Mouse (Mus musculus) right cerebral cortex, postnatal 25 days (tissue): ENCODE results near the gene Hivep3.
A peak's percentile ranks its signal among the peaks of the same experiment; 100 is the strongest.

Experiments used
- DNase-seq: peaks from one replicate; pipeline ENCODE4 v3.0.0; 2022

Hivep3 gene

GRCm38 (mm10) chr4:120164316-120164715 is 430.7 kb downstream of the Hivep3 start:
- DNase-seq: no peak

- DNase-seq: no peak
Measured at GRCm38 (mm10) chr4:120167778-120168177, 434.2 kb downstream of the Hivep3 start.

GRCm38 (mm10) chr4:120168346-120168745 is 434.8 kb downstream of the Hivep3 start:
- DNase-seq: no peak

GRCm38 (mm10) chr4:120170387-120170936 is 436.9 kb downstream of the Hivep3 start:
- no peak for DNase-seq

- DNase-seq: peak; percentile 47
Measured at GRCm38 (mm10) chr4:120172050-120172684, 438.6 kb downstream of the Hivep3 start.

GRCm38 (mm10) chr4:120179123-120179522 is 445.5 kb downstream of the Hivep3 start:
- DNase-seq: no peak

- no peak for DNase-seq
Measured at GRCm38 (mm10) chr4:120180535-120180934, 447.0 kb downstream of the Hivep3 start.

- no peak for DNase-seq
Measured at GRCm38 (mm10) chr4:120184374-120184991, 450.9 kb downstream of the Hivep3 start.

GRCm38 (mm10) chr4:120186441-120186840 is 452.9 kb downstream of the Hivep3 start:
- DNase-seq: no peak

- DNase-seq: no peak
Measured at GRCm38 (mm10) chr4:120186934-120187333, 453.4 kb downstream of the Hivep3 start.
